Mouse (Mus musculus): ENCODE measurements around the gene Gm43064. TPM values are rescaled to one million over a fixed set of nuclear protein-coding genes. Genes with fewer than 3 reads are reported as not detected.

Gm43064 gene
- polyA plus RNA-seq, 1 experiment from 2014 or later, result 0.24 TPM

DNA sequence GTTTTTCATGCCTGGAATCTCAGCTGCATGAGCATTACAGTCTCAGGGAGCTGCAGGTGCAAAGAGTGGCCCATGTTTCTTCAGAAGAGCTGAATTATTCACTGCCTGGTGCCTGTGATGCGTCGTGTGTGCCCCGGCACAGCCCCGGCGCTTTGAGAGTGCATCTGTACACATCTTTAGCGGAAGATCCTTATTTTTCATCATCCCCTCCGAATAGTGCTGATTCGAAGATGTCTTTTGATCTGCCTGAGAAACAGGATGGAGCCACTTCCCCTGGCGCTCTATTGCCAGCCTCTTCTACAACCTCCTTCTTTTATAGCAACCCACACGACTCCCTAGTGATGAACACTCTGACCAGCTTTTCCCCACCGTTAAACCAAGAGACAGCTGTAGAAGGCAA lies 76.6 kb downstream of the Gm43064 start:
- 79% methylated on average over 11 of the region's 11 CpGs for WGBS
- Histone ChIP-seq H3K9me3 (no peaks in the 10 kb centered on the region), H3K4me2 (no peak overlapping the region), H3K4me3 (replicated peaks) (no peak overlapping the region), H3K27me3 (no peaks in the 10 kb centered on the region), H3K36me3 (no peaks in the 10 kb centered on the region), H3K27ac (no peak overlapping the region), H3K9ac (replicated peaks) (no peak overlapping the region), H3K4me1 (replicated peaks) (no peaks in the 10 kb centered on the region)
- no peak for ATAC-seq (ENCODE audit: insufficient number of reproducible peaks, insufficient read depth, low FRiP score, low TSS enrichment, low read depth)

GRCm38 (mm10) chr3:103887581-103887980 lies 78.2 kb downstream of the Gm43064 start:
- Histone ChIP-seq H3K36me3 (no peaks in the 10 kb centered on the region), H3K4me3 (replicated peaks) (no peak overlapping the region), H3K9me3 (no peaks in the 10 kb centered on the region), H3K4me2 (no peak overlapping the region), H3K4me1 (replicated peaks) (no peaks in the 10 kb centered on the region), H3K27ac (no peak overlapping the region), H3K9ac (replicated peaks) (no peak overlapping the region), H3K27me3 (no peaks in the 10 kb centered on the region)
- ATAC-seq (ENCODE audit: insufficient number of reproducible peaks, insufficient read depth, low FRiP score, low TSS enrichment, low read depth), result no peak
- whole genome bisulfite sequencing, result 29% methylated on average over 3 of the region's 3 CpGs

Other genes with a start within 250 kb of the Gm43064 start
- 0.14 and 0.18 TPM in 2 replicates for gene Syt6, start 234.3 kb upstream of the Gm43064 start, polyA plus RNA-seq (2016; fragmentation: Nextera tagmentation; extraction: Ambion mirVana)
- 0.24 TPM in 1 of 2 replicates, not detected in the other for gene Atg4a-ps, start 163.5 kb upstream of the Gm43064 start, polyA plus RNA-seq (2016; fragmentation: Nextera tagmentation; extraction: Ambion mirVana)
- 33.8 and 36.9 TPM in 2 replicates for gene Olfml3, start 71.6 kb upstream of the Gm43064 start, polyA plus RNA-seq (2016; fragmentation: Nextera tagmentation; extraction: Ambion mirVana)
- not detected in 2 replicates for gene Gm10964, start 70.2 kb upstream of the Gm43064 start, polyA plus RNA-seq (2016; fragmentation: Nextera tagmentation; extraction: Ambion mirVana)
- 12.6 and 13.0 TPM in 2 replicates for gene Hipk1, start 18.0 kb upstream of the Gm43064 start, polyA plus RNA-seq (2016; fragmentation: Nextera tagmentation; extraction: Ambion mirVana)
- 31.8 and 32.5 TPM in 2 replicates for gene Dclre1b, start 129 bp upstream of the Gm43064 start, polyA plus RNA-seq (2016; fragmentation: Nextera tagmentation; extraction: Ambion mirVana)
- 21.6 and 24.6 TPM in 2 replicates for gene Ap4b1, start 53 bp upstream of the Gm43064 start, polyA plus RNA-seq (2016; fragmentation: Nextera tagmentation; extraction: Ambion mirVana)
- not detected in 2 replicates for gene Bcl2l15, start 23.0 kb downstream of the Gm43064 start, polyA plus RNA-seq (2016; fragmentation: Nextera tagmentation; extraction: Ambion mirVana)
- 0.31 and 0.32 TPM in 2 replicates for gene Ptpn22, start 50.2 kb downstream of the Gm43064 start, polyA plus RNA-seq (2016; fragmentation: Nextera tagmentation; extraction: Ambion mirVana)
- 18.7 and 21.5 TPM in 2 replicates for gene Rsbn1, start 104.5 kb downstream of the Gm43064 start, polyA plus RNA-seq (2016; fragmentation: Nextera tagmentation; extraction: Ambion mirVana)
- gene Phtf1, start 158.5 kb downstream of the Gm43064 start, polyA plus RNA-seq (2016; fragmentation: Nextera tagmentation; extraction: Ambion mirVana), result 43.7 and 47.6 TPM in 2 replicates

Data from limb, embryonic 12.5 days (tissue).